Mouse (Mus musculus): ENCODE data around the gene Sh2d1b1. TPM values are rescaled to one million over a fixed set of nuclear protein-coding genes. Genes with fewer than 3 reads are reported as not detected.

Sh2d1b1 gene
- total RNA-seq, 2 experiments from 2014 or later, result not detected

DNA sequence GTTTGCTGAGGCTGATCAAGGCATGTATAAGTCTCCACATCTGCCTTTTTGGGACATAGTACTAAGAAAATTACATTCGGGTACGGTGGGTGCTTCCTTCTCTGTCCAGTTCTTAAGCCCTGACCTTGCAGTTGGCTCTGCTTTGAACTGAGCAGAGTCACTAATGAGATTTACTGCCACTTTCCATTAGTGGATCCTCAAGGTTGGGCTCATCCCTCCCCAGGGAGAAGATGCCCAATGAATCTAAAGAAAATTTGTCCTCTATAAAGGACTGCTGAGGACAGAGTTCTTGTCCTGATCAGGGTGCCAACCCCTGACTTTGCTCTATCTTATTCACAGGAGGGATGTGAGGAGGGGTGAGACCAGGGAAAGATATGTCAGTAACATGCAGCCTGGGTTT is 44.9 kb downstream of the Sh2d1b1 start:
- intact Hi-C loops (cut with DNase I), result no loop called here
- DNase-seq, result no peak

DNA sequence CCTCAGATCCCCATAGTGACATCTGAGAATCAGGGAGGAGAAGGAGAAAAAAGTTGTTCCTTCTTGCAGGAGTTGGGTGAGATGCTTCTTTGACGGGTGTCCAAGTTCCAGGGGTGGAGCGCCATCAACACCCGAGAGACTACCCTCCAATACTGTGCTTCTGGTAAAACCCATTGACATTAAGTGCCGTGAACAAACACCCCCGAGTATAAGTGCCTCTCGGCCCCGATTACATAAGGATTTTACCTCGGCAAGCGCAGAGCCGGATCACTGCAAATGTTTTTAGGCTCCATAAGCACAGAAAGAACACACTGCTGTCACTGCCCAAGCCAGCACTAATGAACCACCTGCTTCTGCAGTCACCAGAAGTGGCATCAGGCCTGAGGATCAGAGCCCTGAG is 45.9 kb downstream of the Sh2d1b1 start:
- intact Hi-C loops (cut with DNase I), result no loop called here

DNA sequence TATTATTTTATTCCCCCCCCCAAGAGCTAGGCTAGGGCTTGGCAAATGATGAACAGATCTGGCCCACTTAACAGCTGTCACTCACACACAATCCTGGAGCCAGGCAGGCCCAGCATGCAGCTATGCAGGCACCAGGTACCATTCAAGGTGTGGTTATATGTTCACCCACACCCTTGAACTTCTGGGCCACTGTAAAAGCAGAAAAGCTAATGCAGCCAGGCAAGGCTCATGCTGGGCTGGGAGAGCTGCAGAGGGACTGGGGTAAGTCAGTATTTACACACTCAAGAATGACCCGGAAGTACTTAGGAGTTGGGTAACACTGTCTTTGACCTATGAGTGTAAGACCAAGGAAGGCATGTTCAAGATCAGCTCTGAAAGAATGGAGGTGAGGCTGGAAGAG is 47.2 kb downstream of the Sh2d1b1 start:
- intact Hi-C loops (cut with DNase I), result no loop called here
- no peak for DNase-seq

More for the DNA sequence above, 45.9 kb downstream of the Sh2d1b1 start:
- no peak for DNase-seq

DNA sequence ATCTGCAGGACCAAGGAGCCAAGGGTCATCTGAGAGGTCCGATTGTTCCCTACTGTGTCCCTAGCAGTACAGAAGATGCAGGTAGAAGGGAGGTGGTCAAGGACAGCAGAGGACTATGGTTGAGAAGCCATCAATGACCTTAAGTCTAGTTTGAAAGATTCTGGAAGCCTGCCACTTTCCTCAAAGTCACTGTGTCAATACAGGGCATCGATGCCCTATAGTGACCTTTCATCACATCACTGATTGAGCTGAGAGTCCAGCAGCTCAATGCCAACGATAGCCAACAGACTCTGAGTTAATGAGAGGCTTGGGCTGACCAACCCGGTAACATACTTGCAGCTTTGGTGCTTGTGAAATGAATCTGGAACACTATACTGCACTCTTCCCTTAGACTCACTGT is 48.2 kb downstream of the Sh2d1b1 start:
- DNase-seq, result no peak
- intact Hi-C loops (cut with DNase I), result no loop called here

DNA sequence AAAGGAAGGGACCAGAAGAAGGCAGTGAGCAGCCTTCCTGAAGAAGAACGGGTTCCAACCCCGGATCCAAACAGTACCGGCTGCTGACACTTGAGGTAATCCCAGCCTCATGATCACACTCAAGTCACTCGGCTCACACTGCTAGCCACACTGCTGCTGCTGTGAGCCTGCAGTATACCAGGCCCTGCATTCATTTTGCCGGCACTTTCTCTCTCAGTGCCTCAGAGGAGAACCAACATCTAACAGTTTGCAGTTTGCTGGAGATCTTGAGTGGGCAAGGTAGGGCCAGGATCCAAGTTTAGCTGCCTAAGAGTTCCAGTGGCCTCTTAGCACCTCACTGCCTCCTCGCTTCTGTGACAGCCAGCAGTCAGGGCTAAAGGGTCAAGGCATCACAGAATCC is 54.8 kb downstream of the Sh2d1b1 start:
- intact Hi-C loops (cut with DNase I), result no loop called here
- no peak for DNase-seq

DNA sequence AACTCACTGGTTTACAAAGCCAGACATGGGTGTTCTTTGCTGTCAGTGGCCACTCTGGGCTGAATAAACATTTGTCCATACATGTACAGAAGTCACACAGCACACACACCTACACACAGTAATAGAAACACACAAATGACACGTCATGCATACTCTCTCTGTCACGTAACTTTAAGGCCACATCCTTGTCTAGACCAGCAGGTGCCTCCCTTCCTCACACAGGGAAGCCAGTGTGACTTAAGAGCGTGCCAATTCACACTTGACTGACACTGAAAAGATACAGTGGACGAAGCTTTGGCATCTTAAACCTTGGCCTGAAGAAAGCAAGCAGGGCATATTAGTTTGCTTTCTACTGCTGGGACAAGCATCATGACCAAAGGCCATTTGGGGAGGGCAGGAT is 55.7 kb downstream of the Sh2d1b1 start:
- no peak for DNase-seq
- intact Hi-C loops (cut with DNase I), result no loop called here

Other genes starting within 250 kb of the Sh2d1b1 start
- gene Ddr2, start 166.6 kb upstream of the Sh2d1b1 start, total RNA-seq (2021), result 10 to 100 TPM; 17.8 to 18.2 TPM
- 10 to 100 TPM; 44.6 to 52.2 TPM for gene Uap1, start 102.4 kb upstream of the Sh2d1b1 start, total RNA-seq (2021)
- 10 to 100 TPM; 10.2 TPM for gene Uhmk1, start 61.9 kb upstream of the Sh2d1b1 start, total RNA-seq (2021)
- not detected for gene Sh2d1b2, start 44.6 kb upstream of the Sh2d1b1 start, total RNA-seq (2021)
- under 1 TPM; 0.15 to 0.36 TPM for gene Gm7694, start 29.0 kb downstream of the Sh2d1b1 start, total RNA-seq (2021)
- not detected for gene Spata46, start 31.5 kb downstream of the Sh2d1b1 start, total RNA-seq (2021)